Mouse (Mus musculus): ENCODE data around the gene Slc6a11. TPM values are rescaled to one million over a fixed set of nuclear protein-coding genes. Genes with fewer than 3 reads are reported as not detected.

The Slc6a11 gene
- total and polyA plus RNA-seq, 3 experiments, result not detected

DNA sequence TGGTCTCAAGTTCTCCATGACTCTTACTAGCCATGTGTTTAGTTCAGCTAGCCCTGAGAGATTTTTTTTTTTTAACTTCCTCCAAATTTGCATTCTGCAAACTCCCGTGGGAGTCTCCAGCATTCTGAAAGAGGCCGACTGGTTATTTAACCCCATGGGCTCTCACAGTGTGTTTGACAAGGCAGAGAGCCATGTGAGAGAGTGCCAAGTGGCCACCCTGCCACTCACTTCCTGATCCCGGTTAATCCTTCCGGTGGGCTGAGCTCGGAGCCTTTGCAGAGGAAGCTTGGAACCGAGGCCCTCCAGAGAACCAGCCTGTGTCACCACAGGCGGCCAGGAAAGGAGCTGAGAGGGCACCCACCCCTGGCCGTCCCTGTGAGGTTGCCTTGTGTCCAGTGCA lies 162.5 kb downstream of the Slc6a11 start:
- intact Hi-C loops (cut with DNase I), result no loop called here
- no peak overlapping the region for H3K4me3 ChIP-seq
- H3K27me3 ChIP-seq (ENCODE audit: control insufficient read depth, insufficient read depth, low read length), result no peaks in the 10 kb centered on the region
- H3K4me1 ChIP-seq (ENCODE audit: control insufficient read depth, insufficient read depth, low read length), result no peaks in the 10 kb centered on the region
- no peaks in the 10 kb centered on the region for H3K79me2 ChIP-seq (replicated peaks; ENCODE audit: control insufficient read depth, insufficient read depth, low read length)
- DNase-seq, result no peak
- no peak overlapping the region for H3K27ac ChIP-seq
- 33% methylated on average over 8 of the region's 8 CpGs for WGBS
- no peaks in the 10 kb centered on the region for H3K36me3 ChIP-seq (ENCODE audit: control insufficient read depth, insufficient read depth, low read length)
- H3K9ac ChIP-seq (ENCODE audit: low read depth, low read length), result no peak overlapping the region
- TF ChIP-seq EP300 (IDR thresholded peaks at IDR 0.05; ENCODE audit: insufficient read depth, low read depth, low read length) (no peak), CTCF (IDR thresholded peaks at IDR 0.05) (no peak), POLR2A (IDR thresholded peaks at IDR 0.05; ENCODE audit: insufficient read depth, low read depth, low read length) (no peak)

DNA sequence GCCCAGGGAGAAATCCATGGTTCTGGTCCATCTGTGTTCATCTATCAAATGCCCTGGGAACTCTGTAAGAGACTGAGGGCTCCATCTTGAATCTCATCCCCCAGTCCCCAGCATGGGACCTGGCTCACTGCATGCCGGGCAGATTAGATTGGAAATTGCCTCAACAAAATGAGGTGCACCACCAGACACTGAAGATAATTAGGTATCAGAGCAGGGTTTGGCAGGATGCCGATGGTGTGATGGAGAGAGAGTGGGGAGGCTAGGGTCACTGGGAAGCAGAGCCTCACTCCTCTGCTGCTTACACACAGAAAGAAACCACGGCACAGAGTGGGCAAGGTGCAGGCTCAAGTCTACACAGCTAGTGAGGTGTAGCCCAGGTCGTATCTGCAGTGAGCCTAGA lies 164.0 kb downstream of the Slc6a11 start:
- Histone ChIP-seq H3K9ac (ENCODE audit: low read depth, low read length) (no peak overlapping the region), H3K4me3 (no peak overlapping the region), H3K27ac (no peak overlapping the region), H3K36me3 (ENCODE audit: control insufficient read depth, insufficient read depth, low read length) (no peaks in the 10 kb centered on the region), H3K27me3 (ENCODE audit: control insufficient read depth, insufficient read depth, low read length) (no peaks in the 10 kb centered on the region), H3K4me1 (ENCODE audit: control insufficient read depth, insufficient read depth, low read length) (no peaks in the 10 kb centered on the region), H3K79me2 (replicated peaks; ENCODE audit: control insufficient read depth, insufficient read depth, low read length) (no peaks in the 10 kb centered on the region)
- no peak for TF ChIP-seq POLR2A (IDR thresholded peaks at IDR 0.05; ENCODE audit: insufficient read depth, low read depth, low read length)
- TF ChIP-seq CTCF (IDR thresholded peaks at IDR 0.05), result no peak
- no peak for TF ChIP-seq EP300 (IDR thresholded peaks at IDR 0.05; ENCODE audit: insufficient read depth, low read depth, low read length)
- intact Hi-C loops (cut with DNase I), result no loop called here
- 91% methylated on average over 4 of the region's 4 CpGs for WGBS
- no peak for DNase-seq

DNA sequence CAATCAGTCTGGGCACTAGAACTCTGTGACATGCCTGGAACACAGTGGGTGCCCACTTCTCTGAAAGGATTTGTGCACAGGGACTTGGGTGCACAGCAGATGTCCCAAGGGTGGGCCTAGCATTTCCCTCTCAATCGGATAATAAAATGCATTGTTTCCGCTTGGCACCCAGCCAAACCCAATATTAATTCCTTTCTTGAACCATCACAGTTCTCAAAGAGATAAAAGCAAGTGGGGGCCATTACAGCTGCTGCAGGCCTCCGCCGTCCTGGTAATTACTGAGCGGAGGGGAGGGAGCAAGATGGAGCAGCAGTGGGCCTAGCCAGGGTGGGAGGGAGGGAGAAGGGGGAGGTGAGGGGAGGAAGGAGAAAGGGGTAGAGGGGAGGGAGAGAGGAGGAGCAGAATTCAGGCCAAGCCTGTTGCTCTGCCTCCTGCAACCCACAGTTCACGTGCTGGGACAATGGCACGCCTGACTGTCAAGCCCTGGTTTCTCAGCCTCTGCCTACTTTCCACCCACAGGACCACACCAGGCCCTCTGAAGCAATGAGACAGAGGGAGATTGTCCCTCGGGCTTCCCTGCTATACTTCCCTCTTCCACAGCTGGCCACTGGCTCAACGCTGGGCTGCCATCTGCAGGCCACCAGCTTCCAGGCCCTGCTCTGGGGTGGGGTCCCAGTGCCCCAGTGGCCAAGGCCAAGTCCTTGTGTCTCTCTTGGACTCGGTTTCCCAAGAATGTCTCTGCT lies 166.4 kb downstream of the Slc6a11 start:
- Histone ChIP-seq H3K36me3 (ENCODE audit: control insufficient read depth, insufficient read depth, low read length) (no peaks in the 10 kb centered on the region), H3K4me1 (ENCODE audit: control insufficient read depth, insufficient read depth, low read length) (no peaks in the 10 kb centered on the region), H3K27ac (no peak overlapping the region), H3K79me2 (replicated peaks; ENCODE audit: control insufficient read depth, insufficient read depth, low read length) (no peaks in the 10 kb centered on the region), H3K9ac (ENCODE audit: low read depth, low read length) (no peak overlapping the region), H3K27me3 (ENCODE audit: control insufficient read depth, insufficient read depth, low read length) (no peaks in the 10 kb centered on the region), H3K4me3 (no peak overlapping the region)
- TF ChIP-seq POLR2A (IDR thresholded peaks at IDR 0.05; ENCODE audit: insufficient read depth, low read depth, low read length), result no peak
- no peak for TF ChIP-seq CTCF (IDR thresholded peaks at IDR 0.05)
- no peak for TF ChIP-seq EP300 (IDR thresholded peaks at IDR 0.05; ENCODE audit: insufficient read depth, low read depth, low read length)
- no peak for DNase-seq
- intact Hi-C loops (cut with DNase I), result no loop called here
- 49% methylated on average over 10 of the region's 10 CpGs for WGBS

Other genes starting within 250 kb of the Slc6a11 start
- 1 to 10 TPM in 1 of 2 experiments, under 1 TPM in 1; 0.84 to 1.1 TPM for gene Atp2b2, start 88.6 kb upstream of the Slc6a11 start, total RNA-seq (2021)
- 0.47 and 0.64 TPM in 2 replicates for gene Atp2b2, start 88.6 kb upstream of the Slc6a11 start, polyA plus RNA-seq (2012; rRNA removed)
- under 1 TPM; 0.08 to 0.32 TPM for gene Slc6a1, start 151.4 kb downstream of the Slc6a11 start, total RNA-seq (2021)
- 0.12 and 0.21 TPM in 2 replicates for gene Slc6a1, start 151.4 kb downstream of the Slc6a11 start, polyA plus RNA-seq (2012; rRNA removed)